Mouse (Mus musculus) midbrain, embryonic 16.5 days (tissue): ENCODE measurements at regions not wholly inside any gene's neighbourhood (a gene's known extent, or its start where the extent isn't known, plus 50 kb on each side); places are given as distances from the start of the nearest gene placed in this dataset.

ENCODE experiments used
- ATAC-seq: fragments of 200-750 bp; cut with Nextera tagmentation; 2 replicates; pipeline ENCODE4 v1.8.0; 2017; ENCODE audit warnings: moderate TSS enrichment
- H3K27ac ChIP-seq: fragments of 300-500 bp; sonication (generic); 2 replicates; pipeline ENCODE4 v1.5.1; 2014; ENCODE audit warnings: mild to moderate bottlenecking, low read length, mixed read lengths
- H3K27me3 ChIP-seq: fragments of 300-500 bp; sonication (generic); 2 replicates; pipeline ENCODE4 v1.6.1; 2014; ENCODE audit warnings: low read depth, low read length, mixed read lengths; ENCODE audit not compliant: control insufficient read depth, insufficient read depth
- H3K36me3 ChIP-seq: fragments of 300-500 bp; sonication (generic); 2 replicates; pipeline ENCODE4 v1.6.1; 2014; ENCODE audit warnings: mild to moderate bottlenecking, low read length, moderate library complexity, mixed read lengths; ENCODE audit not compliant: control insufficient read depth, insufficient read depth
- H3K4me1 ChIP-seq: fragments of 300-500 bp; sonication (generic); 2 replicates; pipeline ENCODE4 v1.6.1; 2014; ENCODE audit warnings: mild to moderate bottlenecking, low read length, mixed read lengths; ENCODE audit not compliant: control insufficient read depth, insufficient read depth
- H3K4me2 ChIP-seq: fragments of 300-500 bp; sonication (generic); 2 replicates; pipeline ENCODE4 v1.6.1; 2014; ENCODE audit warnings: mild to moderate bottlenecking, low read length, mixed read lengths
- H3K4me3 ChIP-seq: fragments of 300-500 bp; sonication (generic); 2 replicates; pipeline ENCODE4 v1.5.1; 2014; ENCODE audit warnings: low read depth, mild to moderate bottlenecking, low read length, moderate library complexity, mixed read lengths
- H3K9ac ChIP-seq: fragments of 300-500 bp; sonication (generic); 2 replicates; pipeline ENCODE4 v1.6.1; 2014; ENCODE audit warnings: low read depth, low read length, mixed read lengths
- H3K9me3 ChIP-seq: fragments of 300-500 bp; sonication (generic); replicated peaks from 2 replicates; pipeline ENCODE4 v1.6.1; 2014; ENCODE audit warnings: mild to moderate bottlenecking, low read length, mixed read lengths; ENCODE audit not compliant: control insufficient read depth, poor library complexity, severe bottlenecking
- WGBS: fragments of 180-500 bp; shearing (Covaris S2); extraction: QIAGEN DNeasy Blood & Tissue Kit; methylation state at CpG from one replicate; pipeline ENCODE4 v1.1.7; 2014; 5-methylcytosine and 5-hydroxymethylcytosine counted together

DNA sequence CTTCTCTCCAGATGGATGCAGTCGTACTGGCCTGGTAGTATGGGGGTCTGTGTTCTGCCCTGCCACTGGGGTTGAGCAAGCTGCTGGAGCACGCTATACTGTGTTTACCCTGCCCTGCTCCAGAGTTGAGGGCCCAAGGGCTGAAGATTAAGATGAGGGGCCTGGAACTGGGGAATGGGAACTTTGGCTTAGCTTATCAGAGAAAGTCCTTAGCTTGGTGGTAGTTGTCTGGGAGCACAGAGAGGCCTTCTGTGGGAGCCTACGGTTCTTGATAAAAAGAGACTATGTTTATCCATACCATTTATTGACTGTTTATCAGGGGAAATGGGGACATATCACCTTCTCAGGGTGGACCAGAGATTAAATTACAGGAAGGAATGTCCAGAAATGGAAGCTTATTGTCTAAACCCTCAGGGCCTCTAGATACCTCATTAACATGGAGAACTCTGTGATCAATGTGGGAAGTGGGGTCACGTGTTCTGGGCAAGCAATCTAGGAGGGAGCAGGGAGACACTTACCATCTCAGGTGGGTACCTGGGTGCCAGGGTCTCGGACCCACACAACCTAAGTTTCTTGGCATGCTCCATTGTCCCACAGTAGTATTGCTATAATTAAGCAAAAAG lies 58.7 kb downstream of the Mycn start:
- Histone ChIP-seq H3K36me3 (no peaks in the 10 kb centered on the region), H3K9me3 (no peaks in the 10 kb centered on the region), H3K9ac (no peak overlapping the region), H3K4me2 (no peak overlapping the region), H3K27ac (no peak overlapping the region), H3K27me3 (no peaks in the 10 kb centered on the region), H3K4me3 (no peak overlapping the region), H3K4me1 (no peaks in the 10 kb centered on the region)
- no peak for ATAC-seq
- WGBS = 91% methylated on average over 5 of the region's 5 CpGs

- WGBS = 98% methylated on average over 2 of the region's 2 CpGs
- no peaks in the 10 kb centered on the region for H3K27me3 ChIP-seq
- H3K4me3 ChIP-seq = no peak overlapping the region
- H3K4me2 ChIP-seq = no peak overlapping the region
- 0 out of 2 replicates have a peak, but pooled peaks cover 5% of the 10 kb centered on the region for H3K4me1 ChIP-seq
- H3K9ac ChIP-seq = no peak overlapping the region
- no peaks in the 10 kb centered on the region for H3K36me3 ChIP-seq
- ATAC-seq = peak; percentile 33; the same call in 1 of the 2 replicates
- no peak overlapping the region for H3K27ac ChIP-seq
- H3K9me3 ChIP-seq = no peaks in the 10 kb centered on the region
Observed at GRCm38 (mm10) chr12:12878031-12878430, 63.7 kb downstream of the Mycn start.

- no peaks in the 10 kb centered on the region for H3K27me3 ChIP-seq
- H3K4me2 ChIP-seq = no peak overlapping the region
- H3K4me3 ChIP-seq = no peak overlapping the region
- no peaks in the 10 kb centered on the region for H3K9me3 ChIP-seq
- no peak overlapping the region for H3K9ac ChIP-seq
- H3K4me1 ChIP-seq = 0 out of 2 replicates have a peak, but pooled peaks cover 5% of the 10 kb centered on the region
- peak overlapping the region; percentile 58; the same call in 1 of the 2 replicates for H3K27ac ChIP-seq
- H3K36me3 ChIP-seq = no peaks in the 10 kb centered on the region
- peak; percentile 80 for ATAC-seq
- 11% methylated on average over 5 of the region's 5 CpGs for WGBS
Observed at GRCm38 (mm10) chr12:12877539-12877938, 64.2 kb downstream of the Mycn start.

DNA sequence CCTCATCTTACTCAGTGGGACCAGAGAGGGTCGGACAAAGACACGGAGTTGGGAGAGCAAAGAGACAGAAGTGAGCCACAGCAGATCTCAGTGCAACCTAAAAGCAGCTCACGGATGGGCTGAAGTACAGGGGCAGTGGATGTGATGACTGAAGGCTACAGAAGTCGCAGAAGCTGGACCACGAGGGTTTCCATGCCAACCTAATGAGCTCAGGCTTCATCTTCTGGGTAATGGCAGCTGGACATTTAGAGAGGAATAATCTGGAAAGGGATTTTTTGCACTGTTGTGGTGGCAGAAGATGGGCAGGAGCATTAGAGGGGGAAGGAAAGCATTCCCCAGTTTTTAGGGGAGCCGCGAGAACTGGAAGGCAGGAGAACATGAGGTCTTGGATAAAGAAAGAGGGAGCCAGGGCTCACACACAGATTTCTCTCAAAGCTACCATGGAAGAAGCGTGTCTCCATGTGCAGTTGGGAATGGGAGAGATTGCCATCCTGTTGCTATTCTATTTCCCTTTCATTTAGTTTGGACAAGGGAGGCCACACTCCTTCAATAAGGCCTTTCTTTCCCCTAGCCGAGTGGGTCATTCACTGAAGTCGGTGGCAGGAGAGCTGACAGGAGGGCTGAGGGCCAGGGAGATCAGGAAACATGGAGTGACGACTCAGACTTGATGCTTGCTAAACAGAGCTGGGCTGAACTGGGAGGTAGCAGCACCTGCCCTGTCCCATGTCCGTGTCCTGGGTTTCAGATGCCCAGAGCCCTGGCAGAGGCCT lies 65.6 kb downstream of the Mycn start:
- Histone ChIP-seq H3K9ac (no peak overlapping the region), H3K27ac (no peak overlapping the region; the same call in 1 of the 2 replicates), H3K4me2 (no peak overlapping the region), H3K36me3 (no peaks in the 10 kb centered on the region), H3K27me3 (no peaks in the 10 kb centered on the region), H3K4me1 (0 out of 2 replicates have a peak, but pooled peaks cover 5% of the 10 kb centered on the region), H3K4me3 (no peak overlapping the region), H3K9me3 (no peaks in the 10 kb centered on the region)
- ATAC-seq = 0 out of 2 replicates have a peak, but pooled peaks have one; percentile 33
- WGBS = 57% methylated on average over 12 of the region's 12 CpGs

DNA sequence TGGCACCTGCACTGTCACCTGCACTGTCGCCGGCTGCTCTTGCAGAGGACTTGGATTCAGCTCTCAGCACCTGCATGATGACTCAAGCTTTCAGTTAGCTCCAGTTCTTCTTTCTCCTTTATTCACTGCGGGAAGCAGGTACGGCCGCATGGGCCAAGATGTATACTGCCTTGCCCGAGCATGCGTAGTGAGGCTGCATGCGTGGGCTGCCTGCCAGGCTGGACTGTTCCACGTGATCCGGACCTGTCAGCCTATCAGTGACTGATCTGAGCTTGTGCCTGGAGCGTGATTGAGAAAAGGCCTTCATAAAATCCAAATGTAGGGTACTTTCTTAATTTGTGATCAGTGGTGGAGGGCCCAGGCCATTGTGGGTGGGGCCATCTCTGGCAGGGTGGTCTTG lies 68.2 kb downstream of the Mycn start:
- Histone ChIP-seq H3K9ac (no peak overlapping the region), H3K4me1 (0 out of 2 replicates have a peak, but pooled peaks cover 5% of the 10 kb centered on the region), H3K9me3 (no peaks in the 10 kb centered on the region), H3K27me3 (no peaks in the 10 kb centered on the region), H3K4me2 (no peak overlapping the region), H3K36me3 (no peaks in the 10 kb centered on the region), H3K27ac (no peak overlapping the region), H3K4me3 (no peak overlapping the region)
- WGBS = 92% methylated on average over 11 of the region's 11 CpGs
- no peak for ATAC-seq

- Histone ChIP-seq H3K27ac (no peak overlapping the region), H3K27me3 (no peaks in the 10 kb centered on the region), H3K4me2 (no peak overlapping the region), H3K36me3 (no peaks in the 10 kb centered on the region), H3K9me3 (no peaks in the 10 kb centered on the region), H3K4me1 (0 out of 2 replicates have a peak, but pooled peaks cover 5% of the 10 kb centered on the region), H3K4me3 (no peak overlapping the region), H3K9ac (no peak overlapping the region)
- ATAC-seq = no peak
- WGBS = 78% methylated on average over 4 of the region's 4 CpGs
Observed at GRCm38 (mm10) chr12:12872974-12873373, 68.7 kb downstream of the Mycn start.

DNA sequence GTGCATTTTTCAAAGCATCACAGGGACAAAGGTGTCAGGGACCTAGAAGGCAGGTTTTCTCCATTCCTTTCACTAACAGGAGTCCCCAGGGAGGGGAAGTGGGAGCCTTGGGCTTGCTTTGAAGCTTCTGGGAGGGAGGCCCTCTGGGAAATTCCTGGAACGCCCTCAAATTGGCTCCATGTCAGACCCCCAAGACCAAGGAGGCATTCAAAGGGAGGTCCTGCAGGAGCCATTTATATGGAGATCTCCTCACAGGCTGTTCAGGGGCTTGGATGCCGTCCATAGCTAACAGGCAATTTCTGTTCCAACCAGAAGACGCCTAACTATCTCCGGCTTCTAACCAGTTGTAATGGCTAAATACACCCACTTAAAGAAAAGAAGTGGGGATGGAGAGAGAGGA lies 70.4 kb downstream of the Mycn start:
- ATAC-seq = peak; percentile 69
- H3K4me1 ChIP-seq = 0 out of 2 replicates have a peak, but pooled peaks cover 5% of the 10 kb centered on the region
- H3K4me2 ChIP-seq = no peak overlapping the region
- no peak overlapping the region for H3K27ac ChIP-seq
- H3K4me3 ChIP-seq = no peak overlapping the region
- H3K36me3 ChIP-seq = no peaks in the 10 kb centered on the region
- H3K9me3 ChIP-seq = no peaks in the 10 kb centered on the region
- no peaks in the 10 kb centered on the region for H3K27me3 ChIP-seq
- WGBS = 44% methylated on average over 4 of the region's 4 CpGs
- H3K9ac ChIP-seq = no peak overlapping the region

- Histone ChIP-seq H3K9me3 (no peaks in the 10 kb centered on the region), H3K9ac (no peak overlapping the region), H3K4me3 (no peak overlapping the region), H3K4me1 (no peaks in the 10 kb centered on the region), H3K36me3 (no peaks in the 10 kb centered on the region), H3K27me3 (no peaks in the 10 kb centered on the region), H3K4me2 (no peak overlapping the region), H3K27ac (no peak overlapping the region)
- 42% methylated on average over 10 of the region's 10 CpGs for WGBS
- ATAC-seq = peak; percentile 45; the same call in 1 of the 2 replicates
Observed at GRCm38 (mm10) chr12:12866590-12866989, 75.1 kb downstream of the Mycn start.

- Histone ChIP-seq H3K27ac (no peak overlapping the region), H3K4me3 (no peak overlapping the region), H3K27me3 (no peaks in the 10 kb centered on the region), H3K36me3 (no peaks in the 10 kb centered on the region), H3K4me1 (no peaks in the 10 kb centered on the region), H3K9ac (no peak overlapping the region), H3K9me3 (no peaks in the 10 kb centered on the region), H3K4me2 (no peak overlapping the region)
- 11% methylated on average over 2 of the region's 2 CpGs for WGBS
- ATAC-seq = no peak
Observed at GRCm38 (mm10) chr12:12850681-12851080, 91.0 kb downstream of the Mycn start.
